Mouse (Mus musculus) olfactory bulb, adult 2 months (tissue): Measurements from ENCODE around the gene Vps37b.

Experiments
- CTCF ChIP-seq: fragments of 200-500 bp; IDR thresholded peaks from 2 replicates; pipeline ENCODE4 v1.5.1; 2012; ENCODE audit warnings: low read depth, mild to moderate bottlenecking, low read length, moderate library complexity; ENCODE audit not compliant: insufficient read depth
- POLR2A ChIP-seq: fragments of 200-500 bp; IDR thresholded peaks from 2 replicates; pipeline ENCODE4 v1.6.1; 2012; ENCODE audit warnings: mild to moderate bottlenecking, low read depth, low read length, moderate library complexity; ENCODE audit not compliant: insufficient read depth

- TF ChIP-seq CTCF, result no peak
- no peak for TF ChIP-seq POLR2A
These were observed 39.9 kb downstream of the Vps37b start for GRCm38 (mm10) chr5:123992193-123992637.
